Mouse (Mus musculus) hindbrain, postnatal 0 days (tissue): ENCODE data around the gene Gpr19. TPM values are rescaled to one million over a fixed set of nuclear protein-coding genes. Genes with fewer than 3 reads are reported as not detected.
A peak's percentile ranks its signal among the peaks of the same experiment; 100 is the strongest.

Experiments
- ATAC-seq: fragments of 200-750 bp; cut with Nextera tagmentation; 2 replicates; pipeline ENCODE4 v1.8.0; 2017; ENCODE audit warnings: mild to moderate bottlenecking, moderate TSS enrichment, moderate library complexity
- DNase-seq: peaks from one replicate; pipeline ENCODE4 v3.0.0-alpha.2; 2015; ENCODE audit warnings: low spot score
- H3K27ac ChIP-seq: fragments of 300-500 bp; sonication (generic); 2 replicates; pipeline ENCODE4 v1.5.1; 2014; ENCODE audit warnings: mild to moderate bottlenecking
- H3K27me3 ChIP-seq: fragments of 300-500 bp; sonication (generic); 2 replicates; pipeline ENCODE4 v1.6.1; 2014; ENCODE audit warnings: low read length, mixed read lengths; ENCODE audit not compliant: insufficient read depth
- H3K36me3 ChIP-seq: fragments of 300-500 bp; sonication (generic); 2 replicates; pipeline ENCODE4 v1.6.1; 2014; ENCODE audit warnings: low read length, mixed read lengths; ENCODE audit not compliant: insufficient read depth
- H3K4me1 ChIP-seq: fragments of 300-500 bp; sonication (generic); 2 replicates; pipeline ENCODE4 v1.6.1; 2014; ENCODE audit warnings: antibody characterized with exemption, low read length, mixed read lengths; ENCODE audit not compliant: insufficient read depth
- H3K4me2 ChIP-seq: fragments of 300-500 bp; sonication (generic); 2 replicates; pipeline ENCODE4 v1.6.1; 2014; ENCODE audit warnings: low read depth, mild to moderate bottlenecking, low read length, moderate library complexity, mixed read lengths
- H3K4me3 ChIP-seq: fragments of 300-500 bp; sonication (generic); 2 replicates; pipeline ENCODE4 v1.5.1; 2014; ENCODE audit warnings: low read length
- H3K9ac ChIP-seq: fragments of 300-500 bp; sonication (generic); replicated peaks from 2 replicates; pipeline ENCODE4 v1.6.1; 2014; ENCODE audit warnings: mild to moderate bottlenecking, low read length, moderate library complexity, mixed read lengths
- H3K9me3 ChIP-seq: fragments of 300-500 bp; sonication (generic); 2 replicates; pipeline ENCODE4 v1.6.1; 2016; ENCODE audit warnings: low read length, mixed read lengths
- CTCF ChIP-seq: IDR thresholded peaks from 2 replicates; pipeline ENCODE4 v1.5.1; 2016; ENCODE audit warnings: antibody characterized with exemption, control low read depth, low read depth
- WGBS: fragments of 180-500 bp; shearing (Covaris S2); extraction: QIAGEN DNeasy Blood & Tissue Kit; methylation state at CpG from one replicate; pipeline ENCODE4 v1.1.7; 2014; 5-methylcytosine and 5-hydroxymethylcytosine counted together
- polyA plus RNA-seq: library from polyadenylated mRNA; unstranded; fragments of >200 nt; fragmentation: Nextera tagmentation; extraction: Ambion mirVana; gene quantifications from 2 replicates; pipeline ENCODE4 v1.2.1, GENCODE M21; 2015
- total RNA-seq: library from RNA; depleted of rRNA; stranded (reverse); fragments of >200 nt; gene quantifications from 2 replicates; pipeline ENCODE4 v1.2.3, GENCODE M21; 2014; rRNA removed

Gpr19 gene
- total and polyA plus RNA-seq, 2 experiments from 2014 or later = 33.2 to 33.7 TPM

DNA sequence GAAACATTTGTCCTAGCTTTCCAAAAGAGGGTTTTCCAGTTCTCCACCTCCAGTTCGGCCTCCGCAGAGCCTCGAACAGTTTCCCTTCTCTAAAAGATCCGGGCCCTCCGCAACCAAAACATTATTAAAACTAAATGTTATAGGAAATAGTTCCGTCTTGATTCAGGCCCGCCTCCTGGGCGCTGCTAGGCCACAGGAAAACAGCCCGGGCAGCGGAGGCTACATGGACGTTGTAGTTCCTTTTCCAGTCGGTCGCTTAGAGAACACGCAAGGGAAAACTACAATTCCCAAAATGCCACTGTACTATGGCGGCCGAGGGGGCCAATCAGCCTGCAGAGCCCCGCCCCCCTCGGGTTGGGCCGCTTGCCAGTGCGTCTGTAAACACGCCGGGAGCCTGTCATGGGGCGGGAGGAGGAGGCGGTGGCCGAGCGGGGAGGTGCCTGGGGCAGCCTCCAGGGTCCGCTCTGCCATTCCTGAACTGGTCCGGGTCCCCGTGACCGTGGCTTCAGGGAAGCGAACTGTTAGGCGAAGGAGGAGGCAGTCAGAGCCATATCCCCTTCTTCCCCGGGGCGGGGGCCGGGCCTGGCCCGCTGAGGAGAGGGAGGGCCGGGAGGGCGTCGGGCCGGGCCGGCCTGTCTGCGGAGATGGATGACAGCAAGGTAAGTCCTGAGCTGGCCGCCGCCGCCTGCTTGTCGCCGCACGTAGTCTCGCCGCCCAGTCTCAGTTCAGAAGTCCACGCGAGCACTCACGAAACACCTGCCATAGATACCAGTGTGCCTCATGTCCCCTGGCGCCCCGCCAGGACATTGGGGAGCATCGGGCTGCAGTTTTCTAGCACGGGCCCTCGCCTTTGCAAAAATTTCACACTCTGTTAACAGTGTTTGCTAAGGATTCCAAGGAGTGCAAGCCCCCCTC lies 68.3 kb downstream of the Gpr19 start, which contains the start of gene Crebl2:
Gene Crebl2, plus strand, starts transcription at position 369 of the 915 bp plus-strand sequence.
- Histone ChIP-seq H3K4me3 (peak within 1 kb of the TSS; percentile 81), H3K36me3 (no peaks in the 10 kb centered on the region), H3K9me3 (no peaks in the 10 kb centered on the region), H3K4me2 (peak within 1 kb of the TSS; percentile 77), H3K4me1 (0 out of 2 replicates have a peak, but pooled peaks cover 3% of the 10 kb centered on the region), H3K27ac (peak within 1 kb of the TSS; percentile 92), H3K27me3 (no peaks in the 10 kb centered on the region), H3K9ac (peak within 1 kb of the TSS; percentile 83)
- DNase-seq = peak; percentile 100
- peak; percentile 97 for ATAC-seq
- under 1% methylated on average over 51 of the region's 58 CpGs for WGBS
- no peak; the same call in 1 of the 2 replicates for TF ChIP-seq CTCF

DNA sequence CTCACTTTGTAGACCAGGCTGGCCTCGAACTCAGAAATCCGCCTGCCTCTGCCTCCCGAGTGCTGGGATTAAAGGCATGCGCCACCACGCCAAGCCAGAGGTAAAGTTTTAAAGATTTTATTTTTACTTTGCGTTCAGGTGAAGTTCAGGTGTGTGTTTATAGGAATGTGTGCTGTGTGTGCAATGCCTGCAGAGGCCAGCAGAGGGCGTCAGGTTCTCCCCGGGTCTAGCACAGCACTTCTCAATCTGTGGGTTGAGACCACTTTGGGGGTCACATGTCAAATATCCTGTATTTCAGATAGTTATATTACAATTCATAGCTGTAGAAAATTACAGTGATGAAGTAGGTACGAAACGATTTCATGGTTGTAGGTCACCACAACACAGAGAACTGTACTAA lies 75.5 kb downstream of the Gpr19 start:
- TF ChIP-seq CTCF = peak; percentile 69
- Histone ChIP-seq H3K4me3 (no peak overlapping the region), H3K36me3 (no peaks in the 10 kb centered on the region), H3K4me2 (no peak overlapping the region), H3K9ac (no peak overlapping the region), H3K4me1 (no peaks in the 10 kb centered on the region), H3K9me3 (no peaks in the 10 kb centered on the region), H3K27me3 (no peaks in the 10 kb centered on the region), H3K27ac (no peak overlapping the region)
- ATAC-seq = no peak
- 67% methylated on average over 10 of the region's 10 CpGs for WGBS
- DNase-seq = no peak

DNA sequence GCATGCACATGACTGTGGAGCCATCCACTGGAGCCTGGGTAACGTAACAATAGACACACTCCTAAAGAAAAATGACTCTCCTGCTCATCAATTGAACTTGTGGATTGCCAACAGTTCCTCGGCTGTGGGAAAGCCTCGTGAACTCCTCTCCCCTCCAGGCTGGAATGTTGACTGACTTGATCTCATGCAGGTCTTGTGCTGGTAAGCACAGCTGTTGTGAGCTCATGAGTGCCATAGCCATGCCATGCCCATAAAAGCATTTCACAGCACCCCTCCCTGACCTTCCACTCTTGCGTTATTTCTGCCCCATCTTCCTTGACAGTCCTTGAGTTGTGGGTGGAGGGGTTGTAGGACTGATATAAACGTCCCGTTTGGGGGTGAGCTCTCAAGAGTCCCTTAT lies 78.0 kb downstream of the Gpr19 start:
- H3K27me3 ChIP-seq = no peaks in the 10 kb centered on the region
- no peaks in the 10 kb centered on the region for H3K4me1 ChIP-seq
- DNase-seq = no peak
- H3K4me2 ChIP-seq = no peak overlapping the region
- H3K36me3 ChIP-seq = no peaks in the 10 kb centered on the region
- no peak for TF ChIP-seq CTCF
- H3K9ac ChIP-seq = no peak overlapping the region
- H3K27ac ChIP-seq = no peak overlapping the region
- H3K4me3 ChIP-seq = no peak overlapping the region
- 38% methylated on average over 6 of the region's 6 CpGs for WGBS
- no peaks in the 10 kb centered on the region for H3K9me3 ChIP-seq
- no peak for ATAC-seq

DNA sequence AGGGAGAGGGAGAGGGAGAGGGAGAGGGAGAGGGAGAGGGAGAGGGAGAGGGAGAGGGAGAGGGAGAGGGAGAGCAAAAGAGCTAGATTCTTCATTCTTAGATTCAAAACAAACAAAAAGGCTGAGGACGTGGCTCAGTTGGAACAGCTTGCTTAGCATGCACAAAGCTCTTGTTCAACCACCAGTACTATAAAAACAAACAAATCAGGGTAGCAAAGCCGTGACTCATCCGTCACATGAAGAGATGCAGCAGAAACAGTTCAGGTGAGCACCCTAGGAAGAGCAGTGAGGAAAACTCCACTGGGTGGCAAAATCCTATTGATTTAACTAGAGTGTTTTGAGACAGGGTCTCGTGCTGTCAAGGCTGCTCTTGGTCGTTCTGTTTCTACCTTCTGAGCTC lies 78.6 kb downstream of the Gpr19 start:
- 54% methylated on average over 5 of the region's 5 CpGs for WGBS
- H3K9me3 ChIP-seq = no peaks in the 10 kb centered on the region
- no peak overlapping the region for H3K4me2 ChIP-seq
- no peaks in the 10 kb centered on the region for H3K36me3 ChIP-seq
- ATAC-seq (no peak), DNase-seq (no peak)
- no peak overlapping the region for H3K9ac ChIP-seq
- no peaks in the 10 kb centered on the region for H3K27me3 ChIP-seq
- no peaks in the 10 kb centered on the region for H3K4me1 ChIP-seq
- no peak for TF ChIP-seq CTCF
- H3K27ac ChIP-seq = no peak overlapping the region
- no peak overlapping the region for H3K4me3 ChIP-seq

Other genes starting within 250 kb of the Gpr19 start
- 6.3 and 7.8 TPM in 2 replicates for gene Dusp16, start 106.0 kb downstream of the Gpr19 start, total RNA-seq
- gene Dusp16, start 106.0 kb downstream of the Gpr19 start, polyA plus RNA-seq = 4.1 and 4.5 TPM in 2 replicates
- 2.7 and 4.4 TPM in 2 replicates for gene Crebl2, start 68.4 kb downstream of the Gpr19 start, total RNA-seq
- 2.6 and 3.6 TPM in 2 replicates for gene Crebl2, start 68.4 kb downstream of the Gpr19 start, polyA plus RNA-seq
- 33.2 and 44.7 TPM in 2 replicates for gene Cdkn1b, start 21.8 kb upstream of the Gpr19 start, total RNA-seq
- 26.3 and 30.2 TPM in 2 replicates for gene Cdkn1b, start 21.8 kb upstream of the Gpr19 start, polyA plus RNA-seq
- 6.3 and 7.0 TPM in 2 replicates for gene Apold1, start 83.1 kb upstream of the Gpr19 start, total RNA-seq
- 4.2 and 4.8 TPM in 2 replicates for gene Apold1, start 83.1 kb upstream of the Gpr19 start, polyA plus RNA-seq
- 21.7 and 40.5 TPM in 2 replicates for gene Ddx47, start 113.0 kb upstream of the Gpr19 start, total RNA-seq
- gene Ddx47, start 113.0 kb upstream of the Gpr19 start, polyA plus RNA-seq = 60.5 TPM in 2 replicates
- gene Gprc5a, start 167.1 kb upstream of the Gpr19 start, total RNA-seq = 0.25 and 0.63 TPM in 2 replicates
- 0.30 and 0.35 TPM in 2 replicates for gene Gprc5a, start 167.1 kb upstream of the Gpr19 start, polyA plus RNA-seq
- gene Gprc5d, start 219.7 kb upstream of the Gpr19 start, total RNA-seq = not detected in 2 replicates
- not detected in 2 replicates for gene Gprc5d, start 219.7 kb upstream of the Gpr19 start, polyA plus RNA-seq